Mouse (Mus musculus): ENCODE measurements around the gene Lpin1.

DNA sequence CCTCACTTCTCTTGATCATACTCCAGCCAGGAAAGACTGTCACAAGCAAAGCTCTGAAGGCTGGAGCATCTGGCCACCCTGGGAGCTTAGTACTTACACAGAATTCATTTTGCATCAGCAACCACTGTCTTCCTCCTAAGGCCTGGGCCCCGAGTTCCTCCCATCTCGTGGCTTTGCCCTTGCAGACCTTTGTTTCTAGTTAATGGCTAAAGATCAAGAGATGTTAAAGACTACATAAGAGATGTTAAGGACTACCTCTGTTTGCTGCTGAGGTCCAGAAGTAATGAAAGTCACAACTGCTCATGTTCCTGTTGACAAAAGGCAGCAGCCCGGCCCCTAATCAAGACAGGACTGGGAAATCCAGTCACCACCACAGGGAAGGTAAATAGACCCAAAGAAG, 82.8 kb downstream of the Lpin1 start:
- no peak for TF ChIP-seq POLR2A (IDR thresholded peaks at IDR 0.05; ENCODE audit: extremely low read depth, insufficient read depth, low read length)
- no peak for TF ChIP-seq CTCF (IDR thresholded peaks at IDR 0.05; ENCODE audit: extremely low read depth, insufficient read depth, low read length)

All from cortical plate, adult 2 months (tissue).